Mouse (Mus musculus) layer of hippocampus, adult 9-11 months (tissue): ENCODE data around the gene Gm30083.

ENCODE experiments used
- DNase-seq: peaks from one replicate; pipeline ENCODE4 v3.0.0; 2022

Gene Gm30083

GRCm38 (mm10) chr14:33958841-33959240, 56.1 kb downstream of the Gm30083 start:
- no peak for DNase-seq

- DNase-seq = no peak
These were observed 56.8 kb downstream of the Gm30083 start for GRCm38 (mm10) chr14:33958186-33958585.

GRCm38 (mm10) chr14:33956055-33956454, 58.9 kb downstream of the Gm30083 start:
- no peak for DNase-seq

GRCm38 (mm10) chr14:33953761-33954160, 61.2 kb downstream of the Gm30083 start, which contains the start of gene Rbp3:
TSS of gene Rbp3 (plus strand) at chr14:33954003.
- no peak for DNase-seq

- no peak for DNase-seq
These were observed 62.6 kb downstream of the Gm30083 start for GRCm38 (mm10) chr14:33952233-33952981.

- DNase-seq = no peak
These were observed 68.9 kb downstream of the Gm30083 start for GRCm38 (mm10) chr14:33946125-33946524.

GRCm38 (mm10) chr14:33942222-33942621, 72.8 kb downstream of the Gm30083 start:
- DNase-seq = no peak

GRCm38 (mm10) chr14:33940739-33941138, 74.2 kb downstream of the Gm30083 start, which contains the start of gene Gdf2:
TSS of gene Gdf2 (plus strand) at chr14:33941039.
- DNase-seq = no peak

- DNase-seq = no peak
These were observed 75.9 kb downstream of the Gm30083 start for GRCm38 (mm10) chr14:33939117-33939516.
